Mouse (Mus musculus) G1E-ER4 (cell line): ENCODE measurements around the gene Adamts16. TPM values are rescaled to one million over a fixed set of nuclear protein-coding genes. Genes with fewer than 3 reads are reported as not detected.

Experiments
- GATA1 ChIP-seq: IDR thresholded peaks from one replicate; pipeline ENCODE4 v1.8.0; 2012; ENCODE audit warnings: low read length, inconsistent platforms
- polyA plus RNA-seq: library from polyadenylated mRNA; stranded (reverse); fragments of >175 nt; gene quantifications from 2 replicates; pipeline ENCODE4 v1.2.3, GENCODE M21; 2012

Adamts16 gene
- polyA plus RNA-seq, 1 experiment: not detected

GRCm38 (mm10) chr13:70845526-70845925 is 3.9 kb upstream of the Adamts16 start:
- TF ChIP-seq GATA1: no peak

- no peak for TF ChIP-seq GATA1
Measured at GRCm38 (mm10) chr13:70842126-70842525, 515 bp upstream of the Adamts16 start.

- TF ChIP-seq GATA1: no peak
Measured at GRCm38 (mm10) chr13:70840161-70840560, 1.4 kb downstream of the Adamts16 start.

GRCm38 (mm10) chr13:70837571-70837970 is 4.0 kb downstream of the Adamts16 start:
- TF ChIP-seq GATA1: no peak

GRCm38 (mm10) chr13:70836246-70836645 is 5.4 kb downstream of the Adamts16 start:
- TF ChIP-seq GATA1: no peak

- TF ChIP-seq GATA1: no peak
Measured at GRCm38 (mm10) chr13:70832593-70833138, 8.9 kb downstream of the Adamts16 start.

- TF ChIP-seq GATA1: no peak
Measured at GRCm38 (mm10) chr13:70831041-70831440, 10.6 kb downstream of the Adamts16 start.

GRCm38 (mm10) chr13:70827507-70827906 is 14.1 kb downstream of the Adamts16 start:
- no peak for TF ChIP-seq GATA1

GRCm38 (mm10) chr13:70825265-70825664 is 16.3 kb downstream of the Adamts16 start:
- TF ChIP-seq GATA1: no peak

GRCm38 (mm10) chr13:70823757-70824156 is 17.9 kb downstream of the Adamts16 start:
- TF ChIP-seq GATA1: no peak

GRCm38 (mm10) chr13:70818982-70819381 is 22.6 kb downstream of the Adamts16 start:
- TF ChIP-seq GATA1: no peak

- TF ChIP-seq GATA1: no peak
Measured at GRCm38 (mm10) chr13:70814423-70814822, 27.2 kb downstream of the Adamts16 start.

- no peak for TF ChIP-seq GATA1
Measured at GRCm38 (mm10) chr13:70805506-70805905, 36.1 kb downstream of the Adamts16 start.

GRCm38 (mm10) chr13:70802849-70803248 is 38.8 kb downstream of the Adamts16 start:
- no peak for TF ChIP-seq GATA1

- TF ChIP-seq GATA1: no peak
Measured at GRCm38 (mm10) chr13:70799322-70799721, 42.3 kb downstream of the Adamts16 start.

- no peak for TF ChIP-seq GATA1
Measured at GRCm38 (mm10) chr13:70798396-70798795, 43.2 kb downstream of the Adamts16 start.

GRCm38 (mm10) chr13:70794074-70794572 is 47.5 kb downstream of the Adamts16 start:
- no peak for TF ChIP-seq GATA1

GRCm38 (mm10) chr13:70793660-70794059 is 48.0 kb downstream of the Adamts16 start:
- TF ChIP-seq GATA1: no peak
